Mouse (Mus musculus) stomach, postnatal 0 days (tissue): ENCODE measurements at regions not wholly inside any gene's neighbourhood (a gene's known extent, or its start where the extent isn't known, plus 50 kb on each side); places are given as distances from the start of the nearest gene placed in this dataset.

Source experiments
- CTCF ChIP-seq: IDR thresholded peaks from 2 replicates; pipeline ENCODE4 v1.5.1; 2016; ENCODE audit warnings: antibody characterized with exemption, low read depth, mild to moderate bottlenecking, moderate library complexity
- EP300 ChIP-seq: optimal IDR thresholded peaks from 2 replicates; pipeline ENCODE3; 2016; ENCODE audit warnings: antibody characterized with exemption

GRCm38 (mm10) chr11:19299411-19299810 lies 280.6 kb upstream of the Meis1 start:
- TF ChIP-seq CTCF (no peak), EP300 (no peak)
